Mouse (Mus musculus) cerebellum, adult 2 months (tissue): ENCODE measurements around the gene Cldn4.

Source experiments
- CTCF ChIP-seq: fragments of 200-500 bp; IDR thresholded peaks from 2 replicates; pipeline ENCODE4 v1.5.1; 2011; ENCODE audit warnings: low read depth, mild to moderate bottlenecking, control low read depth, low read length, moderate library complexity, borderline replicate concordance; ENCODE audit not compliant: insufficient read depth
- POLR2A ChIP-seq: fragments of 200-500 bp; IDR thresholded peaks from 2 replicates; pipeline ENCODE4 v1.6.1; 2011; ENCODE audit warnings: low read length, control low read depth, borderline replicate concordance; ENCODE audit not compliant: insufficient read depth

DNA sequence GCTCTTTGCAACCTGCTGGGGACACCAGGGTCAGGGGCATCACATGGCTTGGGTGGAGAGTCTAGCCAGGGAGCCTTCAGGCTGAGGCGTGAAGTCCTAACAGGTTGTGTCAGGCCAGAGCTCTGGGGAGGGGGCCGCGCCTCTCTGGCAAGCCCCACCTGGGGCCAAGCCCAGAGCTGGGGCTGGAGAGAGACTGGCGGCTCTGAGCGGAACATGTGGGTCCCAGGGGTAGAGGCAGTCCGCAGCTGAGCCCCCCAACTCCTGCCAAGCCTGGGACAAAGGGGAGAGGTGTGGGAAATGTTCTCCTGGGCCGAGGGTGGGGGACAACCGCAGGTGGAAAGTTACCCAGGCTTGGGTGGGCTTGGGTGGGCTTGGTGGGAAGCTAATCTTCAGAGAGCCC is 49.8 kb downstream of the Cldn4 start:
- TF ChIP-seq CTCF (no peak), POLR2A (no peak)
